Mouse (Mus musculus) embryonic facial prominence, embryonic 13.5 days (tissue): ENCODE results near the gene Fam186a. TPM values are rescaled to one million over a fixed set of nuclear protein-coding genes. Genes with fewer than 3 reads are reported as not detected.
"Not testable (repeated sequence)": the region's sequence is repeated elsewhere in the genome, so short reads cannot be mapped to it uniquely, and the experiment has no call there.

Source experiments
- ATAC-seq: fragments of 200-750 bp; cut with Nextera tagmentation; 2 replicates; pipeline ENCODE4 v1.8.0; 2017; ENCODE audit warnings: low read depth; ENCODE audit not compliant: insufficient number of reproducible peaks, insufficient read depth, low FRiP score, low TSS enrichment
- H3K27ac ChIP-seq: fragments of 300-500 bp; sonication (generic); 2 replicates; pipeline ENCODE4 v1.5.1; 2015; ENCODE audit warnings: moderate library complexity, mild to moderate bottlenecking, inconsistent platforms
- H3K27me3 ChIP-seq: fragments of 300-500 bp; sonication (generic); 2 replicates; pipeline ENCODE4 v1.6.1; 2015; ENCODE audit warnings: mild to moderate bottlenecking, inconsistent platforms
- H3K36me3 ChIP-seq: fragments of 300-500 bp; sonication (generic); 2 replicates; pipeline ENCODE4 v1.6.1; 2015; ENCODE audit warnings: mild to moderate bottlenecking, inconsistent platforms
- H3K4me1 ChIP-seq: fragments of 300-500 bp; sonication (generic); 2 replicates; pipeline ENCODE4 v1.6.1; 2015; ENCODE audit warnings: inconsistent platforms
- H3K4me2 ChIP-seq: fragments of 300-500 bp; sonication (generic); 2 replicates; pipeline ENCODE4 v1.6.1; 2015; ENCODE audit warnings: moderate library complexity, mild to moderate bottlenecking, inconsistent platforms
- H3K4me3 ChIP-seq: fragments of 300-500 bp; sonication (generic); 2 replicates; pipeline ENCODE4 v1.5.1; 2015; ENCODE audit warnings: mild to moderate bottlenecking, inconsistent platforms
- H3K9ac ChIP-seq: fragments of 300-500 bp; sonication (generic); 2 replicates; pipeline ENCODE4 v1.6.1; 2015; ENCODE audit warnings: mild to moderate bottlenecking, inconsistent platforms
- H3K9me3 ChIP-seq: fragments of 300-500 bp; sonication (generic); 2 replicates; pipeline ENCODE4 v1.6.1; 2016; ENCODE audit warnings: inconsistent platforms
- WGBS: fragments of 180-500 bp; shearing (Covaris S2); methylation state at CpG from one replicate; pipeline ENCODE4 v1.1.7; 2015; ENCODE audit warnings: mixed read lengths; 5-methylcytosine and 5-hydroxymethylcytosine counted together
- polyA plus RNA-seq: library from polyadenylated mRNA; unstranded; fragments of >200 nt; fragmentation: Nextera tagmentation; extraction: Ambion mirVana; gene quantifications from 2 replicates; pipeline ENCODE4 v1.2.1, GENCODE M21; 2015

The Fam186a gene
- polyA plus RNA-seq, 1 experiment from 2014 or later: 0.13 TPM

DNA sequence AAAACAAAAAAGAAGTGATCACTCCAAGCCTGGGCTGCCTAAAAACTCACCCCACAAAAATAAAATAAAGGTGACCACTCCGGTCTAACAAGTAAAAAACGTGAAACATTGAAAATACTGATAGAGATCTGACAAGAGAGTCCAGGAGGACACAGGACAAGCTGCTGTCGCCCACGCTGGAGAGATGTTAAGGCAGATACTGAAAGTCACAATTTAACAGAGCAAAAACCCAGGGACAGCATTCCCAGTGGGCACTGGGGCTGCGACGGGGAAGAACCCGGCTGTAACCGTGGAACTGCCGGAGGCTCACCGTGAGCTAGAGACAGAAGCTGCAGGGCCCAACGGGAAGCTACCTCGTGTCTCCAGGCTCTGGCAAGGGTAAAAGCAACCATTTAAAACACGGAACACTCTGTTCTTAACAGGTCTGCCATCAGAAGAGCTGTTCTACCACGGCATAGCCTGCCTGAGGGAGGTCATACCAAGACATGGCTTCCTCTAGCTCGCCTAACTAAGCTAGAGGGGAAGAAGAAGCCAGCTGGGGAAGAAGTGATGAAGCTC lies 47.2 kb downstream of the Fam186a start:
- Histone ChIP-seq H3K4me1 (0 out of 2 replicates have a peak, but pooled peaks cover 3% of the 10 kb centered on the region), H3K27me3 (no peaks in the 10 kb centered on the region), H3K27ac (no peak overlapping the region), H3K9me3 (no peaks in the 10 kb centered on the region), H3K36me3 (no peaks in the 10 kb centered on the region), H3K4me3 (no peak overlapping the region), H3K9ac (no peak overlapping the region), H3K4me2 (no peak overlapping the region)
- ATAC-seq: no peak
- 80% methylated on average over 15 of the region's 15 CpGs for WGBS

DNA sequence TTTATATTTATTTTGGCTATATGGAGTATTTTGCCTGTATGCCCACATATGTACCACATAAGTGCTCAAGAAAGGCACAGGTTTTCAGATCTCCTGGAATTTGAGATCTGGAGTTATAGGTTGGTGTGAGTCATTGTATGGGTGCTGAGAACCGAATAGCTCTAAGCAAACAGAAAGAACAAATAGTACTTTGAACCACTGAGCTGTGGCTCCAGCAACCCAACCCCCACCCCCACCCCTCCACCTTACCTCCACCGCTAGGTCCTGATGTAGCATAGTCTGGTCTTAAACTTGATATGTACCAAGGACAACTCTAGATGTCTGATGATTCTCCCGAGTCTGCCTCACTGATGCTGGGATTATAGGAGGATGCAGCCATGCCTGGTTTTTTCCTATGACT lies 49.6 kb downstream of the Fam186a start:
- 76% methylated on average over 3 of the region's 3 CpGs for WGBS
- H3K4me2 ChIP-seq: no peak overlapping the region
- no peaks in the 10 kb centered on the region for H3K9me3 ChIP-seq
- H3K27me3 ChIP-seq: no peaks in the 10 kb centered on the region
- no peaks in the 10 kb centered on the region for H3K36me3 ChIP-seq
- no peak overlapping the region for H3K4me3 ChIP-seq
- ATAC-seq: no peak
- H3K27ac ChIP-seq: no peak overlapping the region
- H3K9ac ChIP-seq: no peak overlapping the region
- H3K4me1 ChIP-seq: 0 out of 2 replicates have a peak, but pooled peaks cover 3% of the 10 kb centered on the region

DNA sequence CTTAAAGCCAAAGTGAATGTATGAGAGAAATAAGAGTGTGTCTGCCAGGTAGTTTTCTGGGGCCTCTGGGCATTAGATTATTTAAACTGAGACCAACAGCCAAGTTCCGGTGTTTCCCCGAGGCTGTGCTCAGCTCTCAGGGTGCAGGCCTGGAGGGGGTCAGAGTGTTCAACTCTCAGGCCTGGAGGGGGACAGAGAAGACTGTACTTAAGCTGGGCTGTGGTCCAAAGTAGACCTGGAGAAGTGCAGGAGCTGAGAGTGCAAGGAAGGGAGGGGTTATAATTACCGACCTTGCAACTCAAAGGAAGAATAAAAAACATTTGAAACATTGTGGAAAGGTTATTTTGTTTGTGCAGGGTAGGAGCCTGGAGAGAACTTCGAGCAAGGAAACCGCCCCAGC lies 52.2 kb downstream of the Fam186a start:
- 73% methylated on average over 5 of the region's 5 CpGs for WGBS
- Histone ChIP-seq H3K4me2 (no peak overlapping the region), H3K27ac (no peak overlapping the region), H3K9ac (no peak overlapping the region), H3K27me3 (no peaks in the 10 kb centered on the region), H3K36me3 (no peaks in the 10 kb centered on the region), H3K4me3 (no peak overlapping the region), H3K4me1 (0 out of 2 replicates have a peak, but pooled peaks cover 3% of the 10 kb centered on the region), H3K9me3 (no peaks in the 10 kb centered on the region)
- no peak for ATAC-seq

- 95% methylated on average over 4 of the region's 4 CpGs for WGBS
Measured at GRCm38 (mm10) chr15:99911785-99912184, 55.1 kb downstream of the Fam186a start.

DNA sequence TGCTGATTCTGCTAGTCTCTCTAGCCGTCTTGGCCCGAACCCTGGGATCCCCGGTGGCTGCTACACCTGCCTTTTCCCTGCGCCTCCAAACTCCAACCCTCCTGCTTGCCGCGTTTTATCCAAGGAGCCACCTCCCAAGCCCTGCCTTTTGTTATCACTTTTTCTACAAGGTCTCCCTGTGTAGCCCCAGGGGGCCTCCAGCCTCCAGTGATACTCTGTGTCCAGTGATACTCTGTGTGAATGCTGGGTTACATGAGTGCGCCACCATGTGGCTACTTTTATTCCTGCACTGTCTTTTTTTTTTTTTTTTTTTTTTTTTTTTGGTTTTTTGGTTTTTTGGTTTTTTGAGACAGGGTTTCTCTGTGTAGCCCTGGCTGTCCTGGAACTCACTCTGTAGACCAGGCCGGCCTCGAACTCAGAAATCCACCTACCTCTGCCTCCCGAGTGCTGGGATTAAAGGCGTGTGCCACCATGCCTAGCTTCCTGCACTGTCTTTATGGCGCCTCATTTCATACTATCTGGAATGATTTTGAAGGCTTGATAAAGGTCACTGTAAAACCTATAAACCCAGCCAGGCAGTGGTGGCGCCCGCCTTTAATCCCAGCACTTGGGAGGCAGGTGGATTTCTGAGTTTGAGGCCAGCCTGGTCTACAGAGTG lies 57.4 kb downstream of the Fam186a start:
- H3K9ac ChIP-seq, H3K4me3 ChIP-seq, H3K27ac ChIP-seq, H3K27me3 ChIP-seq, H3K9me3 ChIP-seq, H3K36me3 ChIP-seq, H3K4me2 ChIP-seq, H3K4me1 ChIP-seq, ATAC-seq: not testable (repeated sequence)
- WGBS: 41% methylated on average over 14 of the region's 14 CpGs

More at GRCm38 (mm10) chr15:99911785-99912184, 55.1 kb downstream of the Fam186a start:
- H3K9me3 ChIP-seq: no peaks in the 10 kb centered on the region
- H3K36me3 ChIP-seq: no peaks in the 10 kb centered on the region
- H3K4me3 ChIP-seq: no peak overlapping the region
- H3K4me1 ChIP-seq: no peaks in the 10 kb centered on the region
- ATAC-seq: no peak
- H3K4me2 ChIP-seq: no peak overlapping the region
- no peak overlapping the region for H3K27ac ChIP-seq
- H3K27me3 ChIP-seq: no peaks in the 10 kb centered on the region
- H3K9ac ChIP-seq: no peak overlapping the region

DNA sequence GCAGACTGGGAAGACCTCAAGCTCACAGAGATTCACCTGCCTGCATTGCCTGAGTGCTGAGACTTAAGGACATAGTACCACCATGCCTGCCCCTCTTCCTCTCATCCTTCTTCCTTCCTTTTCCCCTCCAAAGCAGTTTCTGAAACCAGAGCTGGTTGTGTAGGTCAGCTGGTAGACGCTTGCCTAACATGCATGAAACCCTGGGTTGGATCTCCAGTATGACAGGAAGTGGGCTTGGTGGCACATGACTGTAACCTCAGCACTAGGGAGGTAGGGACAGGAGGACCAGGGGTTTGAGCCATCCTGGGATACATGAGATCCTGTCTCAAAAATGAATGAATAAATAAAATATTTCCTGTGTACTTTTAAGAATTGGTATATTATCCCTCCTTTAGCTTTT lies 59.3 kb downstream of the Fam186a start:
- Histone ChIP-seq H3K4me3 (no peak overlapping the region), H3K9ac (no peak overlapping the region), H3K9me3 (no peaks in the 10 kb centered on the region), H3K27me3 (no peaks in the 10 kb centered on the region), H3K27ac (no peak overlapping the region), H3K36me3 (no peaks in the 10 kb centered on the region), H3K4me1 (no peaks in the 10 kb centered on the region), H3K4me2 (no peak overlapping the region)
- WGBS: 67% methylated on average over 1 of the region's 1 CpGs
- no peak for ATAC-seq

DNA sequence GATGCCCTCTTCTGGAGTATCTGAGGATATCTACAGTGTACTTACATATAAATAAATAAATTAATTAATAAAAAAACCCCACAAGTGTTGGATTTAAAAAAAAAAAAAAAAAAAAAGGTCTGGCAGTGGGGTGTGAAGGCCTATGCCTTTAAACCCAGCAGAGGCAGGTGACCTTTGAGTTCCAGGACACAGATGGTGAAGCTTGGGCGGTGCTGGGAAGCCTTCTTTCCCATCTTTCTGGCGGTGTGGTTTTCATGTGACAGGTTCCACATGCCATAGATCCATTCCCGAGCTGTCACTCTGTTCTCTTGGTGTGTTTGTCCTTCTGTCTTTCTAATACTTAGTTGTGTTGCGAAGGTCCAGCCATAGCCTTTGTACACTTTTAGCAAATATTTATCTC lies 59.8 kb downstream of the Fam186a start:
- Histone ChIP-seq H3K9ac (no peak overlapping the region), H3K4me1 (no peaks in the 10 kb centered on the region), H3K36me3 (no peaks in the 10 kb centered on the region), H3K27ac (no peak overlapping the region), H3K9me3 (no peaks in the 10 kb centered on the region), H3K4me3 (no peak overlapping the region), H3K27me3 (no peaks in the 10 kb centered on the region), H3K4me2 (no peak overlapping the region)
- no peak for ATAC-seq
- WGBS: 89% methylated on average over 4 of the region's 4 CpGs

GRCm38 (mm10) chr15:99904841-99905240 lies 62.0 kb downstream of the Fam186a start:
- Histone ChIP-seq H3K9ac (no peak overlapping the region), H3K4me2 (no peak overlapping the region), H3K27ac (no peak overlapping the region), H3K4me1 (no peaks in the 10 kb centered on the region), H3K27me3 (no peaks in the 10 kb centered on the region), H3K36me3 (no peaks in the 10 kb centered on the region), H3K9me3 (no peaks in the 10 kb centered on the region), H3K4me3 (no peak overlapping the region)
- ATAC-seq: no peak
- 80% methylated on average over 9 of the region's 9 CpGs for WGBS

DNA sequence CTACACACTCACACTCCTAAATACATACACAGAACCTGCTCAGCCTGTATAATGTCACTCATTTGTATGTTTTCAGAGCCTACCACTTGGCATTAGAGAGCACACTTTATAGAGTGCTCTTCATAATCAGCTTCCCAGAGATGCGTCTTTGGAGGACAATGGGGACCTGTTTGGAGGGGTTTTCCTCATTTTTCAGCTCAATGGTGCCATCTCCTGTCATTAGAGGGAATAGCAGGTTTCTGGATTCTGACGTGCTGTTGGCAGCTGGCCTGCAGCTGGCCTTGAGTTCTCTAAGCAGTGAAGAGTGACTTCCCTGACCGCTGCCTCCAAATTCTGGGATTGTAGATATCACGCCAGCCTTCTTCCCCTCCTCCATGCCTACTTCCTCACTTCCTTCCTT lies 62.5 kb downstream of the Fam186a start:
- no peaks in the 10 kb centered on the region for H3K9me3 ChIP-seq
- H3K9ac ChIP-seq: no peak overlapping the region
- no peaks in the 10 kb centered on the region for H3K36me3 ChIP-seq
- H3K27me3 ChIP-seq: no peaks in the 10 kb centered on the region
- 2% methylated on average over 4 of the region's 4 CpGs for WGBS
- no peak overlapping the region for H3K27ac ChIP-seq
- ATAC-seq: no peak
- H3K4me1 ChIP-seq: no peaks in the 10 kb centered on the region
- no peak overlapping the region for H3K4me3 ChIP-seq
- no peak overlapping the region for H3K4me2 ChIP-seq

DNA sequence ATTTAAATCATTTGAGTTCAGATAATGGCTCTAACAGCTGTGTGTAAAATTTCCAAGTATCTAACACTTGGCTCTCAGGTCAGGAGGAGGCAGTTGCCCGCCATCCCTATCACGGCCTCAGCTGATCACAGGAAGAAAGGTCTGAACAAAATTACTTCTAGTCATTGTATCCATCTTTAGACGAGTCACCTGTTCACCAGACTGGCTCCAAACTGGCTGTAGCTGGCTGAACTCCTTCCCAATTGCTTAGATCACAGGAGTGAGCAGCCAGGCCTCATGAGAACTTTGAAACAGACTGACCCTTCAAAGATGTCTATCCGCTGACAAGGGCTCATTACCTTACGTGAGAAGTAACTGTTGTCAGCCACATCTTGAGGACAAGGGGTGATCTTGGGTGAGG lies 63.6 kb downstream of the Fam186a start:
- no peak overlapping the region for H3K9ac ChIP-seq
- no peak overlapping the region for H3K4me2 ChIP-seq
- no peak overlapping the region for H3K4me3 ChIP-seq
- H3K27me3 ChIP-seq: no peaks in the 10 kb centered on the region
- no peaks in the 10 kb centered on the region for H3K36me3 ChIP-seq
- WGBS: 84% methylated on average over 5 of the region's 5 CpGs
- no peaks in the 10 kb centered on the region for H3K4me1 ChIP-seq
- no peak for ATAC-seq
- H3K9me3 ChIP-seq: no peaks in the 10 kb centered on the region
- H3K27ac ChIP-seq: no peak overlapping the region

DNA sequence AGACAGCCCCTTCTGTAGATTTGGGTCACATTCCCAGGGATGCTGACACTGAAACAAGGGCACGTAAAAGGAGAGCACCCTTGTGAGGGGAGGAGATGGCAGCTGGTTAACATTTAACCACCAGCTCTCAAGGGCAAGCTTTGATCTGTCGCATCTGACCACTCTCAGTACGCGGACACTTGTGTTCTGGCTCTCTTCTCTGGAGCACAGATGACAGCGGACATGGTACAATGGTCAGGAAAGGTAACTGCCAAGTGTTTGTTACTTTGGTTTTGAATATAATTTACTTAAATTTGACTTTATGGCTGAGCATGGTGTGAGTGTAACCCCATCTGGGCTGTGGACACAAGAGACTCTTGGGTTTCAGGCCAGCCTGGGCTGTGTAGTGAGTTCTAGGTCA lies 64.1 kb downstream of the Fam186a start:
- H3K36me3 ChIP-seq: no peaks in the 10 kb centered on the region
- H3K4me1 ChIP-seq: no peaks in the 10 kb centered on the region
- H3K9ac ChIP-seq: no peak overlapping the region
- H3K27ac ChIP-seq: no peak overlapping the region
- H3K27me3 ChIP-seq: no peaks in the 10 kb centered on the region
- no peak for ATAC-seq
- H3K4me2 ChIP-seq: no peak overlapping the region
- WGBS: 79% methylated on average over 5 of the region's 5 CpGs
- no peaks in the 10 kb centered on the region for H3K9me3 ChIP-seq
- no peak overlapping the region for H3K4me3 ChIP-seq

GRCm38 (mm10) chr15:99896621-99897020 lies 70.2 kb downstream of the Fam186a start:
- H3K9ac ChIP-seq: no peak overlapping the region
- H3K4me1 ChIP-seq: no peaks in the 10 kb centered on the region
- no peak overlapping the region for H3K4me3 ChIP-seq
- H3K27me3 ChIP-seq: no peaks in the 10 kb centered on the region
- H3K9me3 ChIP-seq: no peaks in the 10 kb centered on the region
- no peak overlapping the region for H3K4me2 ChIP-seq
- H3K27ac ChIP-seq: no peak overlapping the region
- no peaks in the 10 kb centered on the region for H3K36me3 ChIP-seq
- no peak for ATAC-seq
